Mouse (Mus musculus): ENCODE data around the gene Cnst.

Gene Cnst

GRCm38 (mm10) chr1:179553949-179554347 is 7.8 kb downstream of the Cnst start:
- no peak for DNase-seq

- DNase-seq = no peak
Measured at GRCm38 (mm10) chr1:179556921-179557320, 10.8 kb downstream of the Cnst start.

GRCm38 (mm10) chr1:179559446-179560194 is 13.4 kb downstream of the Cnst start:
- no peak for DNase-seq

- no peak for DNase-seq
Measured at GRCm38 (mm10) chr1:179560845-179561430, 14.8 kb downstream of the Cnst start.

GRCm38 (mm10) chr1:179563211-179563610 is 17.0 kb downstream of the Cnst start:
- no peak for DNase-seq

GRCm38 (mm10) chr1:179563926-179564325 is 17.8 kb downstream of the Cnst start:
- no peak for DNase-seq

GRCm38 (mm10) chr1:179567558-179567957 is 21.4 kb downstream of the Cnst start:
- DNase-seq = no peak

- no peak for DNase-seq
Measured at GRCm38 (mm10) chr1:179568690-179569398, 22.7 kb downstream of the Cnst start.

GRCm38 (mm10) chr1:179570482-179570881 is 24.3 kb downstream of the Cnst start:
- no peak for DNase-seq

- no peak for DNase-seq
Measured at GRCm38 (mm10) chr1:179571686-179572085, 25.5 kb downstream of the Cnst start.

- DNase-seq = no peak
Measured at GRCm38 (mm10) chr1:179573650-179574206, 27.6 kb downstream of the Cnst start.

- DNase-seq = no peak
Measured at GRCm38 (mm10) chr1:179578625-179579024, 32.5 kb downstream of the Cnst start.

- DNase-seq = no peak
Measured at GRCm38 (mm10) chr1:179580200-179580599, 34.0 kb downstream of the Cnst start.

GRCm38 (mm10) chr1:179581422-179581821 is 35.3 kb downstream of the Cnst start:
- no peak for DNase-seq

- DNase-seq = no peak
Measured at GRCm38 (mm10) chr1:179582021-179582433, 35.9 kb downstream of the Cnst start.

- DNase-seq = no peak
Measured at GRCm38 (mm10) chr1:179583090-179583489, 36.9 kb downstream of the Cnst start.

GRCm38 (mm10) chr1:179584220-179584619 is 38.0 kb downstream of the Cnst start:
- DNase-seq = no peak

GRCm38 (mm10) chr1:179585646-179586045 is 39.5 kb downstream of the Cnst start:
- no peak for DNase-seq

- DNase-seq = no peak
Measured at GRCm38 (mm10) chr1:179586430-179587095, 40.4 kb downstream of the Cnst start.

GRCm38 (mm10) chr1:179588230-179588629 is 42.1 kb downstream of the Cnst start:
- DNase-seq = no peak

GRCm38 (mm10) chr1:179591639-179592038 is 45.5 kb downstream of the Cnst start:
- DNase-seq = no peak

- DNase-seq = no peak
Measured at GRCm38 (mm10) chr1:179592143-179592542, 46.0 kb downstream of the Cnst start.

GRCm38 (mm10) chr1:179592972-179593371 is 46.8 kb downstream of the Cnst start:
- DNase-seq = peak in 1 of 2 experiments; percentile 11

Data from spleen, adult 18-20 months (tissue).